Mouse (Mus musculus) right cerebral cortex, postnatal 4 days (tissue): ENCODE data around the gene Cdk19.

Experiments used
- DNase-seq: peaks from one replicate; pipeline ENCODE4 v3.0.0-alpha.2; 2022

The Cdk19 gene

DNA sequence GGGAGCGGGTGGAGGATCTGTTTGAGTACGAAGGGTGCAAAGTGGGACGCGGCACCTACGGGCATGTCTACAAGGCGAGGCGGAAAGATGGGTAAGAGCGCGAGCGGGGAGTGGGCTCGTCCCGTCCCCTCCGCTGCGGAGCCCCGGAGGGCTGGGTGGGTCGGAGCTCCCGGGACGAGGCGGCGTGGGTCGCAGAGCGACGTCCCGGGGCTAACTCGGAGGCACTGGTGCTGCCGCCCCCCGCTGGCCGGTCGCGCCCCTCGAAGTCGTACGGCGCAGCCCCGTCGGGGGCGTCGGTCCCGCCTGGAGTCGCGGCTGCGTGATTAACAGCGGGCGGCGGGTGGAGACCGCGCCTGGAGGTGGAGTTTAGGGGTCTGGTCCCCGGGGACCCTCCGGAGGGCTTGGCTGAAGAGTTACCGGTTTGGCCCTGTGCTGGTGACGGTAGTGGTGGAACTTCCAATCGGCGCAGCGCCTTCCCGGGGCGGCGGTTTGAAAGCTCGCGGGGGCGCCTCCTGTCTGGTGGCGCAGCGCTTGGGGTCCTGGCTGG, 10.3 kb downstream of the Cdk19 start:
- DNase-seq, result peak; percentile 59

DNA sequence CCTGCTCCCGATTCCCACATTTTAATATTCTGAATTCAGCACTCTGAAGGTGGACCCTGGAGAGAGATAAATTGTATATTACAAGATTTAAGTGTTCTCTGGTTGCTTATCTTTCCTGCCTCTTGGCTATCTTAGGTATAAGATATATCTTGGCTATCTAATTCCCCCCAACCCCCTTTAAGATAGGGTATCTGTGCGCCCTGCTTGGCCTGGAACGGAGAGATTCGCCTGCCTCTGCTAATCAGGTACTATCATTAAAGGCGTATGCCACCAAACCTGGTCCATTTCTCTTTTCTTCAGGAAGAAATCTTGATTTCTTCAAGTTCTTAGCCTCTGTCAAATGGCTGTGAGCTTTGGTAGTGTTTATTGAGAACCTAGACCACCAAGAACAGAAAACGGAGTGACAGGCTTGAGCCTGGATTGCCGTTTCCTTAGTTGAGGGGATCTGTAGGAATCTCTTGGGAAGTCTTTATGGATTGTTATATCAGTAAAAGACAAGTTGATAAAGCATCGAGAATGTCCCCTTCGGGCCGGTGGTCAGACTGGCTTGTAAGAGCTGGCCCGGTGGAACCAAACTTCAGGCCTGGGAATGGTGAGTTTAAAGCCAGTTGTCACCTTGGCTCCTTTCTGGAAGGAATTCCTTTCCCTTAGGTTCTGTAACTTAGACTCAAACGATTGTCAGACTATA, 11.0 kb downstream of the Cdk19 start:
- no peak for DNase-seq

DNA sequence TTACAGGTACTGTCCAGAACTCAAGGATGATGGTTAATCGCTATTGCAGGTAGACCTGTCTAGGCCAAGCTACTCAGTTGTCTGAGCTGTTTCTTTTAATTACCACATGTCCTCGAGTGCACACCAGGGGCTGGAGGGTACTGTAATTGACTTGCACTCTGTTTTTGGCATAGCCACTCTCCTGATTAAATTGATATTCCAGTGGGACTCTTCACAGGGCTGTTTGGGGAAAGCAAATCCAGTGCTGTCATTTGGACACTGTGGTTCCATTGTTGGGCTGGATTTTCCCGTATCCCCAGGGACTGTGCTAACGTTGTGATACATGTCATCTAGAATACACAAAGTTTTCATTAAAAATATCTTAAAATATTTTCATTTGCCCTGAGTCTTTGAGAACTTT, 11.8 kb downstream of the Cdk19 start:
- no peak for DNase-seq

DNA sequence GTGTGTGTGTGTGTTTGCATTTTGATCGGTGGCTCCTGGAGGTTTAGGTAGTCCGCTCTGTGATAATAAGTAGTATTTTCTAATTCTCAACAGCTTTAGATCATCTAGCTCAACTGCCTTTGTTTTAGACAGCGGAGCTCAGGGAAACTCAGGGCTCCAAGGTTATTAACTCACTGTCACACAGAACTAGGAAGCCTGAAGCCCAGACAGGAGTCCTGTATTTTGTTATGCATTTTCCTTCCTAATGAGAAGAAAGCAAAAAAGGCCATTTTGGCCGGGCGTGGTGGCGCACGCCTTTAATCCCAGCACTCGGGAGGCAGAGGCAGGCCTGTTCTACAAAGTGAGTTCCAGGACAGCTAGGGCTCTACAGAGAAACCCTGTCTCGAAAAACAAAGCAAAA, 14.7 kb downstream of the Cdk19 start:
- no peak for DNase-seq

DNA sequence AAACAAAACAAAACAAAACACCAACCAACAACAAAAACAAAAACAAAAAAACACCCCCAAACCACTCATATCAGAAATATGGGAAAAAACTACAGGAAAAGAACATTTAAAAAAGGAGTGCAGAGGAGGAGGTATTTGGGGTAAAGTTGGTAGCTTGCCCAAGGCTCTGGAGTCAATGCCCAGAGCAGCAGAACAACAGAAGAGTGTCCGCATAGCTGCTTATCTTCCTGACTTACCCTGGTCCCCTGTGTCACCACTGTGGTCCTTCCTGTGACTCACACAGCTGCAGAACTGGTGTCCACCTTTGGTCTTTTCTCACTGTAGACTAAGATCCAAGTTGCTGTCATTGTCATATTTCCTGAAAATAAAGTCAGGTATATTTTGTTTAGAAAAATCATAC, 15.2 kb downstream of the Cdk19 start:
- no peak for DNase-seq

DNA sequence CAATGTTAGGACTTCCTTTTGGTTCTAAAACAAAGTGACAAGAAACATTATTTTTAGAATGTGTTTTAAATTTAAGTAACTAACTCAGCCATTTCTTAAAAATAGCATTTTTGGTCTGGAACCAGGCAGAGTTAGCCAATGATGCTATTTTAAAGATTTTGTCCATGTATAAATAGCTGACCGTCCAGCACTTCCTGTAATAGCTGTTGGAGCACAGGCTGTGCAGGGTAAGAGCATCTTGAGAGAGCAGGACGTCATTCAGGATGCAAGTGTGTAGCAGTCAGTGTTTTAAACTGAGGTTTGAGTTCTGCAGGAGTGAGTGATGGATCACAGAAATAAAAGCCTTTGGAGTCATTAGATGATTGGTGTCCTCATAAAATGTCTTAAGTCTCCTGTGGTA, 18.8 kb downstream of the Cdk19 start:
- DNase-seq, result no peak

DNA sequence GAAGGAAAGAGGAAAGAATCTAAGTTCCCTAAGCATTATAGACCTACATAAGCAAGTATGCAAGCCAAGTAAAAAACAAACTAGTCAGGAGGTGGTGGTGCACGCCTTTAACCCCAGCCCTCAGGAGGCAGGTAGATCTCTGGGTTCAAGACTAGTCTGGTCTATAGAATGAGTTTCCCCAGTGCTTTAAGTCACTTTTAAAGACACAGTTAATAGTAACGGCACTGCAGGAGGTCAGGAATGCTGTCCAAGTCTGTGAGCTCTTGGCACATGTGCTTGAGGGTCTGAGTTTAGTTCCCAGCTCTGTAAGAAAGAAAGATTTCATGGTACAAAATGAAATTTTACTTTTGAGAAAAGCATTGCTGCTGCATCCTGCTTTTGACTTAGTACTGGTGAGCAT, 19.8 kb downstream of the Cdk19 start:
- no peak for DNase-seq

DNA sequence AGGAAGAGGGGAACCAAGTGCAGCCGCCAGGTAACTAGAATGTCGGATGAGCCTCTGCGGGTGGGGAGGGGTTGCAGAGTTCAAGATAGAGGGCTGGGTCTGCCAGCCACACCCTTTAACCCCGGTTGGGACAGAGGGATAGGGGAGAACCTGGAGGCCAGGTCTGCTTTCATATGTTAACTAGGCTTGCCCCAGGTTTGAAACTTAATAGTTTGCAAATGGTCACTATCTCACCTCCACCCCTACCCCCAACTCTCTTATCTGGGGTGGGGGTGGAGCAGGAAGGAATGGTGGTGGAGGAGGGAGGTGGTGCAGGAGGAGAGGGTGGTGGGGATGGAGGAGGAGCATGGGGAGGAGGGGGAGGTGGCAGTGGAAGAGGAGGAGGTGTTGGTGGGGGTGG, 23.6 kb downstream of the Cdk19 start:
- no peak for DNase-seq

DNA sequence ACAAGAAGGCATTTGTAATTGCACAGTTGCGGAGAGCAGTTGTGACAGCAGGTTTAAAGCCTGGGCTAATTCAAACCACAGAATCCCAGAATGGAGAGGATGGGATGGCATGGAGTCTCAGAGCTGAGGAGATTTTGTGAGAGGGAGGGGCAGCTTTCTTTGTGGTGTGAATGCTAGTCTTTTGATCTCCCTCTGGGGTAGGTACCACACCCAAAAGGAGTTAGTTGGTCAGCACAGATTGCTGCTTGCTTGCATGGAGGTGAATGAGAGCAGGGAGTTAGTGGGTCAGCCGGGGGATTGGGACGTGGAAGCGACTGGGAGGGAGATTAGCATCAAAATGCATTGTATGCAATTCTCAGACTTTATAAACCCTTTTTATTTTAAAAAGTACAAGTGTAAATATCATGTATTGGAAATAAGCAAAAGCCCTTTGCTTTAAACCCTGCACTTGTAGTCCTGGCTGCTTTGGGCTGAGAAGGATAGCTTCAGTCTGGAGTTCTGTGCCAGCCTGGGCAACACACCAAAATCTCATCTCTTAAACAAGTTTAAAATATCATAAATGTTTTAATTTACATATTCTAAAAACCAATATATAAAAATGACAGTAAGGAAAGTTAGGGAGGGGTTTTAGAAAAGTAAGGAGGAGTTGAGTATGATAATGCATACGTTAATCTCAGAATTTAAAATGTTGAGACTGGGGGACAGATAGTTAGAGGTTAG, 25.4 kb downstream of the Cdk19 start:
- peak; percentile 66 for DNase-seq

DNA sequence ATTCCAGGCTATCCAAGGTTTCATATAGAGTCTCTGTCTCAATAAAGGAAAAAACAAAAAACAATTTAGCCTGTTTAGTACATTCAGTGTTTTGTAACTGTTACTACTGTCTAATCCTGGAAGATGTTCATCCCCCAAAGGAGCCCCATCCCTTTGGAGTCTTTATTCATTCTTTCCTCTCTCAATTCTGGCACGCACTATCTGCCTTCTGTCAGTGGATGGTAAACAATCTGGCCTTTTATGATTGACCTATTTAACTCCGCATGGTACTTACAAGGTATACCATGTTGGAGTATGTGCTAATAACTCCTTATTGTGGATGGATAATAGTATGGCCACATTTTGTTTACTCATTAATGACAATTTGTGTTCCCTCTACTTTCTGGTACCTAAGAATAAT, 26.6 kb downstream of the Cdk19 start:
- DNase-seq, result no peak

DNA sequence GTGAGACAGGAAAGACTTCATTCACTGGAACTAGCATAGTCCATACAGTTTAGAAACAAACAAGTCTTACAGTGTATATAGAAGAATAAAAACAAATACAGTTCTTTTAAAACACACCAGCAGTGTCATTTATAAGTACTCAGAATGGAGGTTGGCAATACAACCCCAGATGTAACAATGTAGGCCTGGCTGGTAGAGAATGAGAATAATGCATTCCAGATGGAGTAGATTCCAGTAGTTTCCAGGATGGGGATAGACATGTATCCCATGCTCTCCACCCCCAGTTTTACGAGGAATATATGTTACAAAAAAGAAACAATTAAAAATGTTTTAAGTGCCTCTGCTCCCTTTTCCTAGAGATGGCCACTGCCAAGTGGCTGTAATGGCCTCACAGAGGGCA, 29.2 kb downstream of the Cdk19 start:
- no peak for DNase-seq

DNA sequence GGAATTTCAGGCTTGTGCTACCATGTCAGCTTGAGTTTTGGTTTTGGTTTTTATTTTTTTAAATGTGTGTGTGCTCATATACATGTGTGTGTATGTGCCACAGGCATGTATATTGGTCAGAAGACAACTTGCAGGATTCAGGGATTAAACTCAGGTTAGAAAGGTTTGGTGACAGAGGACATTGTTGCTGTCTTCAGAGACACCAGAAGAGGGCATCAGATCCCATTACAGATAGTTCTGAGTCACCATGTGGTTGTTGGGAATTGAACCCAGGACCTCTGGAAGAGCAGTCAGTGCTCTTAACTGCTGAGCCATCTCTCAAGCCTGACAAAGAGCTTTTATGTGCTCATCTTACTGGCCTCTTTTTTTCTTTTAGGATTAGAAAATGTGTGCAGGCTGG, 30.8 kb downstream of the Cdk19 start:
- DNase-seq, result no peak

DNA sequence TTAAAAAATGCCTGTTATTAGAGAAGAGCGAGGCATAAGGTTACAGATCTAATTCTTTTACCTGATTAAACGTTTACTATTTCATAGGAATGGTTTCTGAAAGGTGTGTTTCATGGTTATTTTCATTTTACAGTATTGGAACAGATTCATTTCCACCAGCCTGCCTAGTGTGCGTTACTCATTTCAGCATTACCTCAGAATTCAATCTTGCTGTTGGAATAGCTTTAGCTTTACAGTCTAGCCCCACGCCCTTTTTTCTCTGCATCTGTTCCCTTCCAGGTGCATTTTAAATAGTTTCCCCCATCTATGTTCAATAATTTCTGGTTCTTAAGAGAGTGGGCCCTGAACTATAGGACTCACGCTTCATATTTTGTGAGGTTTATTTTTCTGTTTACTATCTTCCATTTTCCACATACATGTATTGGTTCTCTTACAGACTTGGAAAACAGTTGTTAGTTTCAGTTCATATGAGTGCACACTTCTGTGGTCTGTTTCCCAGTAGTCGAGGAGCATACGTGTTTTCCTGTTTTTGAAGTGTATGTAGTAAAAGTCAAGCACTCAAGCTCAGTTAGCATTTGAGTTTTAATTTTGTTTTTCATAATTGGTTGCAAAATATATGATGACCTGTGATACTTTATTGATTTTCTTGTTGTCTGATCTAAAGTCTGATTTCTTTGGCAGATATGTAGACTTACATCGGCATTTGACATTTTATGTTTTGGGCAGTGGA, 32.0 kb downstream of the Cdk19 start:
- no peak for DNase-seq

DNA sequence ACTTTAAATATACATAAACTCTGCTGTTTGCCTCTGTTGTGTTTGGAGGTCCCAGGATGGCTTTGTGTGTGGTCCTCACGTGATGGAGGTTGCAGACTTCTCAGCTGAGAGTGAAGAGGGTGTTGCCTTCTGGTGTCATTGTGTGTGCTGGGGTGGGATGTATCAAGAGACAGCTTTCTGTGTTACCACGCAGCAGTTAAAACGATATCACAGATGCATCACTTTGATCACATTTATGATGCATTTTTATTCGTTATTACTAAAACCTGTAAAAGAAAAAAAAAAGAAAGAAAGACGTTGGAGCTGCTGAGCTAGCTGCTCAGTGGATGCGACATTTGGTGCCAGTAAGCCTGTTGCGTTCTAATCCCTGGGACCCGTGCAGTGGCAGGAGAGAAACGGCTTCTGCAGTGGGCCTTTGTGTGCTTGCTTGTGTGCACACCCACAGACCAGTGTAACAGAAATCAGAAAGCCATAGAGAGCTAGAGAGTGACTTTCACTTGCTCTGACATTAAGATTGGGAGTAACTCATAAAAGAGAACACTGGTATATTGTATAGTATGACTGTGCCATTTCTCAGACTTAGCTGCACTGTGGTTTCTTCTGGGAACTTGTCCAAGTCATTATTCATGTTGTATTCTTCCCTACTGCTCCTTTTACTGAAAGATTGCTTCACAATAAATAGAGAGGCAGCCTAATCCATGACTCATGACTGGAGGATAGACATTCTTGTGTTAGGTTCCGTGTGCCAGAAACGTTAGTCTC, 32.7 kb downstream of the Cdk19 start:
- no peak for DNase-seq

DNA sequence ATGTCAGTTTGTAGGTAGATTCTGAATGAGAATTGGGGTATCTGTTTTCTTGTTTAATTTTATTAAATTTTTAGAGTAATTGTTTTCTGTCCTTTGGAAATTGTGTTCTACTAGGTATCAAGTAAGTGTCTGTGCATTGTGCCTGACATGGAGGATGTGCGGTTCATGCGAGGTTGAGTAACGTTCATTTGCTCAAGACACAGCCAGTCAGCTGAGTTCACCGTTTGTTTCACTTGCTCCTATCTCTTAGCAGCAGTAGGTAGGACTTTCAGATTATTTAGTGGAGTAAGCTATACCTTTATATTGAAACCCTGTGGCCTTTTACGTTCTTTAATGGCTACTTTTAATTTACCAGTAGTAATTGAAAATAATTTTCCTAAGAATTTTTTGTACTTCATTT, 34.4 kb downstream of the Cdk19 start:
- DNase-seq, result no peak

DNA sequence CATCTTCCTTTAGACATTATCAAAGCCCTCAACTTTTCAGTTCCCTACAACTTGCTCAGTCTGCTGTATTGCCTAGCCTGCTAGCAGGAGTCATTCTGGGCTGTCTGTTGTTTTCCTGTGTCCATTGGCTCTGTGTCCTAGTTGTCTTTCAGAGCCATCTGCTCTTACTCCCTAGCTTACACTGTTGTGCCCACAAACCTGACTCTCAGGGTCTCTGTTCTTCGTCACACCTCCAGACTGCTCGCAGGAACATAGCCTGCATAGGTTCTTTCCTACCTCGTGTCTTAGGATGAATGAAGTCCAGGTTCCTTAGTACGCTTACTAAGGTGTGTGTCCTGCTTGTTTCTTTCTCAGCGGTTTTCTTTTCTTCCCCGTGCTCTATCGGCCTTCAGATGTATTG, 35.5 kb downstream of the Cdk19 start:
- no peak for DNase-seq

DNA sequence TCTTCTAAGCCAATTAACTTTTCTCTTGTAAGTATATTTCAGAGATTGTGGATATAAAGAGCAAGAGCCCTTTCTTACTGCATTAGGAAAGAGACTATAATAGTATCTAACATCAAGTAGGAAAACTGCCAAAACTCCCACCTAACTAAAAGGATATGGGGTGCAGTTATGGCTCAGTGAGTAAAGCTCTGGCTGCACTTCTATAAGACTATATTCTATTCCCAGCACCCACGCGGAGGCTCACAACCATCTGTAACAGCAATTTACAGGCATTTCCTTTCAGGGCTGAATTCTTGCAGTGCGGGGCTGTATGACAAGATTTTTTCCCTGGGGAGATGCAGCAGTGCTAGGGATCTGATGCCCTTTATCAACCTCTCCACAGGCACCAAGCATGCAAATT, 36.9 kb downstream of the Cdk19 start:
- DNase-seq, result no peak

DNA sequence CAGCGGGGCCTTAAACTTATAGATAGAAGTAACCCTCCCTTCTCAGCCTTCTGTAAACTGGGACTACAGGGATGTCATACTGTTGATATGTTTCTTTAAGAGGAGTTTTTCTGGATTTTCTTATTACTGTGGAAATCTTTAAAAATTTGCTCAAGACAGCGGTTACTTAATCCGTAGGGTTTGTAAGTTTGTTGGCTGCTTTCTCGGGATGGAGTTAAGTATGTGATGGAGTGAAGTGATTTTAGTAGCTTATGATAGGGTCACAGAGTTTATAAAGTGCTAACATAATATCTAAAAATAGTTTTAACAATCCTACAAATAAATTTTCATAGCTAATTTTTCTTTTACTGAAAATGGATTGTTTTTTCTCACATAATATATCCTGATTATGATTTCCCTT, 38.9 kb downstream of the Cdk19 start:
- no peak for DNase-seq

DNA sequence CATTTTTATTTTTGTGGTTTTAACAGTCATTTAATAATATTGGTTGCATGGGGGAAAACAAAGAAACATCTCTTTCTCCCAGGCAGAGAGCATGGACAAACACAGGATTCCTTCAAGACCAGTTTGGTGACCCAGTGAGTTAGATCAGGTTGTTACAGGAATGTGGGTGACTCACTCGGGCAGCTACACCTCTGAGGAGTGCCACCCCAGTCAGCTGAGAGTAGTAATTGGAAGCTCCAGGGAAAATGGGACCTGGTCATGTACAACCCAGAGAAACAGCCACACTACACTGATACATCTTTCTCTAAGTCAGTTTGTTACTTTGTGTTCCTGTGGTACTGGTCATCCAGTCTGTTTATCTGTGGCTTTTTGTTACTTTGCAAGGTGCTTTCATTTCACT, 40.3 kb downstream of the Cdk19 start:
- no peak for DNase-seq

DNA sequence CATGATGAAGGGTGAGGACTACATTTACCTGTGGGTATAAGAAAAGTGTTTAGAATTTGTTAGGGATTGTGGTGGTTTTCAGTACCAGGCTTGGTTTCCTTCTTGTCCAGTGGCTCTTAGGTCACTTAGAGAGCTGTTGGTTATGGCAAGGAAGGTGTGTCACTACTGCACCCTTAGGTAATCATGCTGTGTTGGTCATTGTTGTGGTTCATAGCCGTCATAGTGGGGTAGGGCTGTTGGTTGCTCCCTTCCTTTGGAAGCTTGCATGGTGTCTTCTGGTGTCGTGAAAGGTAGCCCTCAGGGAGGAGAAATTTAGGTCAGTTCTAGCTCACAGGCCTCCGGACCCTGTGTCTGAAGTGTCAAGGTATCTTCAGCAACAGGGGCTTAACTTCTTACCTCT, 46.0 kb downstream of the Cdk19 start:
- no peak for DNase-seq

DNA sequence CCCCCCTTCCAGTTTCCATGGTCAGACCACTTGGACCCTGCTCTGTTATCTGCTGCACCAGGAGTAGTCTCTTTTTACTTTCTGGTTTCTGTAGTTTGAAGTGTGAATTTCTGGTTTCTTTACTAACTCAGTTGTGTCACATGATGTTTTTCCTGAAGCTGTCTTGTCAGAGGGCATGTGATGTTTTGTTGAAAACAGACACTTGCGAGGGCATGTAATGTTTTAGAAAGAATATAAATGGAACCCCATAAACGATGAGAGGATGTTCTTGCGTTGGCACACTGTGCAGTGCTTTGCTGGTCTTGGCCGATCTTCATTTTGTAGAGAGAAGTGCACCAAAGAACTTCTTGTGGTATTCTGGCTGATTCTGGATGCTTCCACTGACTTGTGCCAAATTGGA, 46.8 kb downstream of the Cdk19 start:
- DNase-seq, result no peak

DNA sequence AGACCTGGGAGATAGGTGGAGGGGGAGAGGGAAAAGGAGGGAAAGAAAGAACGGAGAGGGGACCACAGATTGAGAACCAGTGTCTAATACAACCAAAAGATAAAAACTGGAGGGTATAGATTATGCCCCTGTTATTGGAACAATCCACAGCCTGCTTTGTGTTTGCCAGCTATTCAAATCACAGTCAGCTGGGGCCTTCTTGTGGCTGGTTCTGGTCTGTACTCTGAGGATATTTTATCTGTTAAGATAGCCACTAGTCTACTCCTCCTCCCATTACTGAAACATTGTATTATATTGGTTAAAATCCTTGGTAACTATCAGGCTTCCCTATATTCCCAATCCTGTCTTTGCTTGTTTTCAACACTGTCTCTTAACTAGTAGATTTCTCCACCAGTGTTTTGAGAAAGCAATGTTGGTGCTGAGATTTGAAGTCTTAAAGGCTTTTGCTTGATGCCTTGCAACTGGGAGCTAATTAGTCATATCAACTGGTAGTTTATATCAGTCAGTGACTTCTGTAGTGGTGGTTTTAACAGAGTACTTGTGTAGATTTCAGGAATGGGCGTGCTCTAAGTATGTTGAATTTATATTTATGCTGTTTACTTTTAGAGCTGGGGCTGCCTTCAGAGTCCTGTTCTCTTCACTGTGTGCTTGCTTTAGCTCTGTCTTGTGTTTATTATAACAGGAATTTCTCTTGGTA, 54.2 kb downstream of the Cdk19 start:
- no peak for DNase-seq

DNA sequence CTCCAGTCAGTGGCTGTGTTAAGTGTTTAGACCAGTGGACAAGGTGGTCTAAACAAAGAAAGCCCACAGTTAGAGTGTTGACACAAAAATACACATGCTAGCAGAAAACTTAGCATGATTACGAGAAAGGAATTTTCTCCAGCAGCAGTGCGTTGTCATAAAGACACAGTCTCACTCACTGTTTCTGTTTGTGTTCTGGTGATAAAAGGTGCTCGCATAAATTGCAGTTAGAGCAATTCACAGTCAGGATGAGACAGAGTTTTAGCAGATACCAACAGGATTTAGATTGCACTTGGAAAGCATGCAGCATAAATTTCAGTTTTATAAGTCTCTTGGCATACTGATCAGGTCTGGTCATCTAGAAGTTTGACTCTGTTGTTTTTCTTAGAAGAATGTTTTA, 59.5 kb downstream of the Cdk19 start:
- no peak for DNase-seq
